14 mouse cellular contexts compared by ENCODE assay signal in the genomic region with DNA sequence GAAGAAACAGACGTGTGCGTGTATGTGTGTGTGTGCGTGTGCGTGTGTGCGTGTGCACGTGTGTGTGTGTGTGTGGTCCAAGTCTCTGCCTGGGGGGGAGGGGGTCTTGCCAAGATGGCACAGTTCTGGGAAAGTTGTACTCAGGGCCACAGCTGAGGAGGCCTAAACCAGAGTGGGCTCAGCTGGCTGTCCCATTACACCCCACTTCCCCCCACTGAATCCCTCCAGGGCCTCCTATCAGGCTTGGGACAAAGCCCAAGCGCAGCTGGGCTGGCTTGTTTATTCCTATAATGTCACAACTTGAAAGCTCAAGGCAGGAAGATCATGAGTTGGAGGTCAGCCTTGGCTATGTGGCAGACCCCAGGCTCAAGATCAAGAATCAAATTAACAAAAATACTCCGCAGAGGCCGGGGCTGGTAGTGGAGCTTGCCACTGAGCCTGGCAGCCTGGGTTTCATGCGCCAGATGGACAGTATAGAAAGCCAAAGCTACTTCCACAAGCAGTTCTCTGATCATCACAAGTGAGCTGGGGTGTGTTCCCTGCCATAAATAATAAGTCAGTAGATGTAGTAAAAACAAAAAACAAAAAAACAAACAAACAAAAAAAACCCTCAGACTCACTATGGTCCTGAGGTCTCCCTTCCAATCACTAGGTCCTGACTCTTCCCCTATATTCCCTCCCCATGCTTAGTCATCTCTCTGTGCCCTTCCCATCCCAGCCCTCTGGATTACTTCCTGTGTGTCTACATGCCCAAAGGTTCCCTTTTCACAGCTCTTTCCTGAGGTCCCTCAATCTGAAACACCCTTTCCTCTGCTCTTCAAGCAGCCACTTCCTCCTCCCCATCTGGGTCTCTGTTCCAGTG. TPM values are rescaled to one million over a fixed set of nuclear protein-coding genes. Genes with fewer than 3 reads are reported as not detected.
A peak's percentile ranks its signal among the peaks of the same experiment; 100 is the strongest.
DNase-seq lines count a peak whose midpoint lies in the region; ATAC-seq and TF ChIP-seq lines count a peak whose summit lies in the region.
"Had no signal": no experiment of that assay in that cellular context is flagged by ENCODE, and none has a peak within 500 bp of the region (broad histone marks: within the 10 kb centered on the region; RNA-seq: fewer than 3 reads in every experiment).

No protein-coding gene starts in this region.

- DNase-seq in heart, adult 18-20 months: peak; percentile 34 to 53
- no peak for DNase-seq in heart, adult 8-10 months (ENCODE audit: low spot score)
- peak; percentile 60 for DNase-seq in lung, postnatal 0 days (ENCODE audit: low spot score)
- DNase-seq in lung, adult 18-20 months: no peak
- peak; percentile 40 to 54 for DNase-seq in cerebellum, postnatal 25 days
- DNase-seq in thymus, postnatal 25 days: no peak
- DNase-seq: embryo, embryonic 11 days; heart, postnatal 4 days; kidney, postnatal 14 days; liver, embryonic 13.5 days; thymus, adult 2 months had no signal

- TF ChIP-seq POLR2A in small intestine, adult 2 months (IDR thresholded peaks at IDR 0.05; ENCODE audit: low read depth, low read length): no peak

- no peak for TF ChIP-seq CTCF in lung, postnatal 0 days (IDR thresholded peaks at IDR 0.05)
- TF ChIP-seq CTCF in small intestine, adult 2 months (IDR thresholded peaks at IDR 0.05; ENCODE audit: extremely low read depth, insufficient read length, insufficient replicate concordance, low read depth, low read length): no peak

- H3K27me3 ChIP-seq in lung, postnatal 0 days (replicated peaks; ENCODE audit: insufficient read depth, low read length): no peaks in the 10 kb centered on the region
- no peaks in the 10 kb centered on the region for H3K27me3 ChIP-seq in small intestine, adult 2 months (ENCODE audit: control insufficient read depth, insufficient read depth, low read length)
- H3K27me3 ChIP-seq: liver, embryonic 13.5 days had no signal

- 85% methylated on average over 10 of the region's 10 CpGs for WGBS in lung, postnatal 0 days
- WGBS in small intestine, adult 2 months: 89% methylated on average over 10 of the region's 10 CpGs

- no peaks in the 10 kb centered on the region for H3K36me3 ChIP-seq in lung, postnatal 0 days (ENCODE audit: insufficient read depth, low read length)
- H3K36me3 ChIP-seq in small intestine, adult 2 months (ENCODE audit: control insufficient read depth, insufficient read depth, low read length): no peaks in the 10 kb centered on the region
- H3K36me3 ChIP-seq: liver, embryonic 13.5 days had no signal

- H3K4me2 ChIP-seq in lung, postnatal 0 days (replicated peaks; ENCODE audit: low read depth, low read length): no peak overlapping the region
- H3K4me2 ChIP-seq: liver, embryonic 13.5 days had no signal

- no peak overlapping the region for H3K27ac ChIP-seq in lung, postnatal 0 days (ENCODE audit: low read length)
- H3K27ac ChIP-seq in small intestine, adult 2 months (ENCODE audit: insufficient read depth, low read depth, low read length): peak overlapping the region; percentile 58
- H3K27ac ChIP-seq: liver, embryonic 13.5 days had no signal

- H3K9me3 ChIP-seq in lung, postnatal 0 days (ENCODE audit: low read length): no peaks in the 10 kb centered on the region
- H3K9me3 ChIP-seq: liver, embryonic 13.5 days had no signal

- H3K4me1 ChIP-seq in lung, postnatal 0 days (ENCODE audit: insufficient read depth, low read depth, low read length): no peaks in the 10 kb centered on the region
- peaks cover 40% of the 10 kb centered on the region for H3K4me1 ChIP-seq in small intestine, adult 2 months (ENCODE audit: control insufficient read depth, insufficient read depth, insufficient read length, low read length)

- H3K4me3 ChIP-seq in lung, postnatal 0 days (ENCODE audit: low read depth, low read length): no peak overlapping the region
- H3K4me3 ChIP-seq in small intestine, adult 2 months (ENCODE audit: low read depth, low read length): no peak overlapping the region
- H3K4me3 ChIP-seq: liver, embryonic 13.5 days had no signal

- ATAC-seq in lung, postnatal 0 days: peak; percentile 50
- ATAC-seq: forebrain, embryonic 14.5 days; intestine, postnatal 0 days had no signal

- no peak for TF ChIP-seq EP300 in lung, postnatal 0 days (IDR thresholded peaks at IDR 0.05)

- no peak overlapping the region for H3K9ac ChIP-seq in lung, postnatal 0 days (replicated peaks; ENCODE audit: low read depth)
- H3K9ac ChIP-seq: liver, embryonic 13.5 days had no signal

RNA-seq across cellular contexts. Expression of gene Ttpal, which starts 18.7 kb away (rescaled TPM):
- 10 to 100 TPM; 12.0 to 16.8 TPM for total RNA-seq in heart, adult 18-20 months (2021)
- 10 to 100 TPM in 2 of 4 experiments, 1 to 10 TPM in 2; 7.4 to 15.0 (median 11.4) TPM for total RNA-seq in heart, adult 8-10 months (2022)
- 17.2 and 20.0 TPM in 2 replicates for polyA plus RNA-seq in lung, postnatal 0 days (2015; fragmentation: Nextera tagmentation; extraction: Ambion mirVana)
- 8.3 and 16.0 TPM in 2 replicates for polyA plus RNA-seq in small intestine, adult 2 months (2012; rRNA removed)

Comparison
In these comparisons a context has a peak if more than half of its experiments do, and no peak if none do; other contexts are left out.
1. DNase-seq: peak in heart, adult 18-20 months (2 of 2), lung, postnatal 0 days (single experiment) and cerebellum, postnatal 25 days (2 of 2); none in heart, adult 8-10 months (single experiment), lung, adult 18-20 months (0 of 2) and thymus, postnatal 25 days (single experiment).